Mouse (Mus musculus): ENCODE measurements at regions not wholly inside any gene's neighbourhood (a gene's known extent, or its start where the extent isn't known, plus 50 kb on each side); places are given as distances from the start of the nearest gene placed in this dataset.

DNA sequence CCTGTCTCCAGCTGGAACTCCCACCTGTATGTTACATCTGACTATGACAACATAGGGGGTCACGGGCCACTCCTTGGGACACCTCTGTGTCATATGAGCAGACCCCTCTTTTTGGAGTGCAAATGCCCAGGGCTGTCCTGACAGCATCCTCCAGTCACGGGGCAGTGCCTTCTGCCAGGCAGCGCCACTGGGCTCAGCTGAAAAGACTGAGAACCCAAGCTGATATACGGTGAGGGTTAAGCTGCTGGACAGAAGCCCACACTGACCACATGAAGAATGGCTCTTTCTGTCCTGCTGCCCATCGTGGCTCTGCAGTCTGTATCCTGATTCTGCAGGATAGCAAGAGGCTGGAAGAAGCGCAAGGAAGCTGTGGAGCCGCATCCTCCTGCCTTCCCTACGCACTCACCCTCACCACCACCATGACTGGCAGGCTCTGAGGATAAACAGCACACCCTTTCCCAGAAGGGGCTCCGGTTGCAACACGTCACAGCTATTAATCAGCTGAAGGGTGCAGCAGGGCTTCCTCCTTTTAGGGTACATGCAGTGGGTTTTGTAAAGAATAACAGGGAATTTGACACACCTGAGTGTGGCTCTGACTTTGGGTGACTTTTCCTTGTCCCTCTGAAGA is 93.9 kb upstream of the Arntl start:
- no peak for DNase-seq (ENCODE audit: low spot score in 2 of 2)

DNA sequence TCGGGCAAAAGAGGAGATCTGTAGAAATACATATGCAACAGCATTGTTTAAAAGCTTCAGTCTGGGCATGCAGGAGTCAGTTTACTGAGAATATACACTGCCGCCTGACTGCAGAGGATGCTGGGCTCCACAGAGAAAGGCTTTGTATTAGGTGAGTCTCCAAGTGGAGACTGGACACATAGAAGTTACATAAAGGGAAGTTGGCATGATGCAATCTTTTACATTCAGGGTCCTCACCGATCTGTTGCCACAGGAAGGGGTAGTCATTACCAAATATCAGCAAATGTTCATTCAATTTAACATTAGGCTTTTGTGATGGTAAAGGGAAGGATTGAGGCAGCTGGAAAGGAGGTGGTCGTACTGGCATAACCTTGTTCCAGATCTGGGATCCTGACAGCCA is 89.7 kb upstream of the Arntl start:
- no peak for DNase-seq (ENCODE audit: low spot score in 2 of 2)

DNA sequence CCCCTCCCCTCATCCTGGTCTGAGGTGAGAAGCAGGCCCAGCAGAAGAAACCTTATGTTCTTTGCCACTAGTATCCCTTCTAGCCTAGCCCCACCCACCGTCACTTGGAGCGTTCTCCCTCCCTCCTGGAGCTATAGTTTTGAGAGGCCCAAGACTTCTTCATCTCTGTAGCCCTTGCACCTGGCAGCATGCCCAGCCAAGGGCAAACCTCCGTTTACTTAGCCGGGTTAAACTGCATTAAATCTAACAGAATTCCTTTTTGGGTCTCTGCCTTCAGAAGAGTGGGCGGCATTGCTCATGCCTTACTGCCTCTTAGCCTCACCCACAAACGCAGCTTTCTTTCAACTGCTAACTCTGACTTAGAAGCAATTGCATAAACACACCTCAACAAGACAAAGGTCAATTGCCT is 85.3 kb upstream of the Arntl start:
- DNase-seq (ENCODE audit: low spot score in 2 of 2): peak; percentile 19 to 40

DNA sequence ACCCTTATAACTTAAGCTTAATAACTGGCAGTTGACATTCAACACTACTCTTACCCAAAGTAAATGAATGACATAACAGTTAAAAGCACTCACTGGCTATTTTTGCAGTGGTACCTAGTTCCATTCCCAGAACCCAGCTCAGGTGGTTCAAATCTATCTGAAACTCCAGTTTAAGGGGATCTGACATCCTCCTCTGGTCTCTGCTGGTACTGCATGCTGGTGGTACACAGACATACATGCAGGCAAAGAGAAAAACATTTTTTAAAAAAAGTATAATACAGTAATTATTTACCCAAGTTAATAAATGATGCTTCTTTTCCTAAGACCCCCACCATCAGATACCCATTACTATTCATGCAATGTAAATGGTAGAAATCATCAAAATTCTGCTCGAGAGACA is 81.3 kb upstream of the Arntl start:
- DNase-seq (ENCODE audit: low spot score in 2 of 2): no peak

DNA sequence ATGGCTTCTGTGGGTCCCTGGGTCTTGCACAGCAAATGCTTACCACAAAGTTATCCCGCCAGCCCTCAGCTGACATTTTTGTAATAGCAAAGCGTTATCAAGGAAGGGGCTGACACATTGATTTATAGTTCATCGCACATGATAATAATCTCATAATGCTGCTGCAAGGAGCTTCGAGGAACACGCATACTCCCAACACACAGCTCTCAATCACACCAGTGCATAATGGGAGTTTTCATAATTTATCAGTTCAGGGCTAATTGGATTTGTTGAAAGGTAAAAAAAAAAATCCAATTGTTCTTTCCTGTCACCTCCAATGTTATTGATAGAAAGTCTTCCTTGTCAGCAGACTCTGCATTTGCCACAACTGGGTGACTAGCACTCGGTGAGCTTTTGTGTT is 76.7 kb upstream of the Arntl start:
- no peak for DNase-seq (ENCODE audit: low spot score in 2 of 2)

DNA sequence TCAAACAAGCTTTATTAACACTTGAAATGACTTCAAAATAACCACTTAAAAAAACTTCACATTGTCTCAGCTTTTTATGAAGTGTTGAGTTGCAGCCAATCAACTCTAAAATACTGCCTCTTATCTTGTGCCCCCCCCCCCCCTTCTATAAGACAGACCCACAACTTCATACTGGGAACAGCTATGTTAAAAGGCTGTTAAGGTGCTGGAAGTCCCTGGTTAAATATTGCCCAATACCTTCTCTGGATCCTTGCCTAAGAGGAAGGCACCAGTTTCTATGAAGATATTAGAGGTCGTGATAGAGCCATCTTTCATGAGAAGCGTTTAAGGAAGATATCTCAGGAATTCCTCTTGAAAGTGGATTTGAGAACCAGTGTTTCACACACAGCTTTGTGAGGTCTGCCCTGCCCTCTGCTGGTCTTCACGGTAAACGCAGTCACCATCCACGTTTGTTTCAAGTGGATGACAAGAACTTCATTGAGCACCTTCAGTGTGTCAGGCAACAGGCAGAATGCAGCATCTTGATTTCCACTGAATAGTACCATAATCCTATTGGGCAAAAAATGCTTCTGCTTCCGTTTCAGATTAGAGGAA is 75.2 kb upstream of the Arntl start:
- DNase-seq (ENCODE audit: low spot score in 2 of 2): peak; percentile 81 to 94

DNA sequence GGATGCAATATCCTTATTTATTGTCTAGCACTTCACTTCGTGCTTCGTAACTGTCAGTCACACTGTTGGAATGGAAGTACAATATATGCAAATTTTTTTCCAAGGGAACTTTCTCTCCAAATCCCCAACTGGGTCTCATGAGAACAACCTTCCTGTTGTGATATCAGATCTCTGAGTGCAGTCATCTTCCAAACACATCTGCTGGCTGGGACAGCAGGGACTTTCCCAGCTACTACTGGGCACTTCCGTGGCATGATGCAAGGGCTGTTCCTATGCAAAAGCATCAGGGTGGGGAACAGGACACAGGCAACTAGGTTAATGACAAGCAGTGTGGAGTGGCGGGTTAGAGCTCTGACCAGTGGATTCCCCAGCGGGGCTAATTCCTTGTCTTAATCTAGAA is 73.4 kb upstream of the Arntl start:
- no peak for DNase-seq (ENCODE audit: low spot score in 2 of 2)

DNA sequence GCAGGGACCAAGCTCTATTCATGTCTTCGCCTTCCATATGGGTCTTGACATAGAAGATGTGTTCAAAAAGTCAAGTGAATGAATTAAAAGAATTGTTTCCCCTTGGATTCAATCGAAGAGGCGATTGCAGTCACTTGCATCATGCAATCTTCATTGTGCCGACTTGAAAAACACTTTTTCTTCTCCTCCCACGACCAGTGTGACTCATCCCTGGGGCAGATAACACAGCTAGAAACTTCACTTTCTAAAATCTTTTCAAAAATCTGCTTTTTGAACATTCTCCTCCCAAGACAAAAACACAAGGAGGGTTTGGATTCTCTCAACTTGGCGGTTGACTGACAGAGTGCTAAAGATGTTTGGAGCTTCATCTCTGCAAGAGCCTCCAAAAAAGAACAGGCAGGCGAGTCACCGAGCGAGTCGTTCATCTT is 67.2 kb upstream of the Arntl start:
- peak; percentile 50 to 70 for DNase-seq (ENCODE audit: low spot score in 2 of 2)

DNA sequence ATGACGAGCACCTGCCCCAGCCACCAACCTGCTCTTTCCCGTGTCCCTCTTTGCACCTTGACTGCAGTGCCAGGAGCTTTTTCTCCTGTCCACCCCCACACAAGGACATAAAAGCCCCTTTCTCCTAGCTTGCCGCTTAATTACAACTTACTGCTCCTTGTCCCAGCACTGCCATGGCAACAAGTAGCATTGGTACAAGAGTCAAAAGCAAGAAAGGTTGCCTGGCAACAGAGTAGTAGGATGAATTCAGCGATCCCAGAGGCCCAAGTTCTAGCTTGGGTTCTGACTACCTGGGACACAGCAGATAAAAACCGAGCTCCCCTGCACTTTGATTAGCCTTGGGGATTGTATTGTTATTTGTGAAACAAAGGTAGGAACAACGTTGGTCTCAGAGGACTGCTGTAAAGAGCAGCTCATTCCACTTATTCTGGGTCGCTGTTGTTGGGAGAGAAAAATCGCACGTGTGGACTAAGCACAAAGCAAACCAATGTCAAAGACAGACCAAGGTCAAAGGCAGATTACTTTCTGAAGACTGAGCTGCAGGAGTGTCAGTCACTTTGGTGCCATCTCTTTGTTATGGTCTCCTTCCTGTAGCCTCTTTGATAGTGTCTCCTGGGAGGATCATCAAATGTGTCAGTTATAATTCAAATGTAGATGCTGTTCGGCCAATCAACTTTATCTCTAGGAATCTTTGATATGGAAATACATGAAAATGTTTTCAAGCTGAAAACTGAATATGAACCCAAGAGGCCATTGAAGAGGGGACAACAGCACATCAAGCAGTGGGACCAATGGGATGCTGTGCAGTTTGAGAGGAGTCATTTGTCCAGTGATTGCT is 65.2 kb upstream of the Arntl start:
- DNase-seq (ENCODE audit: low spot score in 2 of 2): no peak

DNA sequence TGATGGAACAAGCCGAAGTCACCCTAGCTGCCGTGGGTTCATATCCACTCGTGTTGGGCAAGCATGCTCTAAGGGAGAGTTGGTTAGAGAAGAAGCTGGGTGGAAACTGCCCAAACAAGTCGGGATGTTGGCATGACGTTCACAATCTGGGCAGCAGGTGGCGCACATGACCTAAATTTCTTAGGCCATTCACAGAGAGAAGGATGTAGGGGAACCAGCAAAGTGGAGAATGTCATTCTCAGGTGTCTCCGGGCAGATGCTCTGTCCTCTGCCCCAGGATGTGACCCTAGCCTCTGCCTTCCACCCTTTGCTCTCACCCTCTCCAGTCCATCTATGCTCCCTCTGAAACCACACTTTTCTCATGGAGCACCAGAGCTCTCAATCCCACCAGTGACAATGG is 63.7 kb upstream of the Arntl start:
- DNase-seq (ENCODE audit: low spot score in 2 of 2): peak; percentile 94 to 95

DNA sequence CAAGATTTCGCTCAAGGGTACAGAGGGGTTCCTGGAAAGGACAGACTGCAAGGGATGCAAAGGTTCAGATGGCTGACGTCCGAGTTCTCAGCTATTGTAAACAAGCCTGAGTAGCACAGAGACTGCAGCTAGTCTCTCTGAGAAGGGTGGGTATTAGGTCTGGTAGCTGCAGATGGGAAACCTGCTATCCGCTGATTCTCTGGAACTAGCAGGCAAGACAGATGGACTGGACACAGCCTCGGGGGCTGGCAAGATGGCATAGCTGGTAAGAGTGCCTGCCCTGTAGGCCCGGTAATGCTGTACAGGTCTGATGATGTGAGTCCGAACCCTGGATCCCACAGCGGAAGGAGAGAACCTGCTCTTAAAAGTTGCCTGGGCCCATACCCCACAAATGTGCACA is 62.2 kb upstream of the Arntl start:
- DNase-seq (ENCODE audit: low spot score in 2 of 2): no peak

DNA sequence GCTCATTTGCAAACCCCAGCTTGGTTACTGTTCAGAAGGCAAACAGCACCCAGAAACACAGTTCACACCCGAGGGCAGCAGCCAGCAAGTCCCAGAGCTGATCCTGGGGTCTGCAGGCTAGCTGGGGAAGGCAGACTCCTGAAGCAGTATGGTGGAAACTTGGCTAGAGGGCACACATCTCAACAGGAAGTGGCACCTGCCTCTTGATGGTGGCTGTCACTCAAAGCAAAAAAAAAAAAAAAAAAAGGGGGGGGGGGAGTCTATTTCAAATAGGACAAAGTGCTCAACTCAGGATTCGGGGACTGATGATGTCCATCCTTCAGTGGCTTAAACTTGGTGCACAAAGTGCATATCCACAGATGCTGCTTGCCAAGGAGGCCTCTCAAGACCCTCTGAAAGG is 61.2 kb upstream of the Arntl start:
- no peak for DNase-seq (ENCODE audit: low spot score in 2 of 2)

DNA sequence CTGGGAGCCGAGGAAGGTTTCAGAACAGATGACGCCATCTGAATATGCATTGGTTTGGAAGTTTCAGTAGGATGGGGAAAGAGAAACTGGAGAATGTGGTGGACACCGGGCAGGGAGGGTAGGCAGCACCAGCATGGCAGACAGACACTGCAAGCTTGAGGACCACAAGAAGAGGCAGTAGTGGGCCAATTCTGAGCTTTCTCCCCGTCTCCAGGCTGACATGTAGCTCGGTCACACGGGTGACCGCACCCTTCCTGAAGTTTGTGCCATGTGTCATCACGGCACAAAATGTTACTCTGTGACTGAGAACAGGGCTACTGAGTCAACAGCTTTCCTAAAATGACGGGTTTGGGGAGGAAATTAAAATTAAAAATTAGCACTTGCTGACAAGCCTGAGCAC is 60.7 kb upstream of the Arntl start:
- no peak for DNase-seq (ENCODE audit: low spot score in 2 of 2)

DNA sequence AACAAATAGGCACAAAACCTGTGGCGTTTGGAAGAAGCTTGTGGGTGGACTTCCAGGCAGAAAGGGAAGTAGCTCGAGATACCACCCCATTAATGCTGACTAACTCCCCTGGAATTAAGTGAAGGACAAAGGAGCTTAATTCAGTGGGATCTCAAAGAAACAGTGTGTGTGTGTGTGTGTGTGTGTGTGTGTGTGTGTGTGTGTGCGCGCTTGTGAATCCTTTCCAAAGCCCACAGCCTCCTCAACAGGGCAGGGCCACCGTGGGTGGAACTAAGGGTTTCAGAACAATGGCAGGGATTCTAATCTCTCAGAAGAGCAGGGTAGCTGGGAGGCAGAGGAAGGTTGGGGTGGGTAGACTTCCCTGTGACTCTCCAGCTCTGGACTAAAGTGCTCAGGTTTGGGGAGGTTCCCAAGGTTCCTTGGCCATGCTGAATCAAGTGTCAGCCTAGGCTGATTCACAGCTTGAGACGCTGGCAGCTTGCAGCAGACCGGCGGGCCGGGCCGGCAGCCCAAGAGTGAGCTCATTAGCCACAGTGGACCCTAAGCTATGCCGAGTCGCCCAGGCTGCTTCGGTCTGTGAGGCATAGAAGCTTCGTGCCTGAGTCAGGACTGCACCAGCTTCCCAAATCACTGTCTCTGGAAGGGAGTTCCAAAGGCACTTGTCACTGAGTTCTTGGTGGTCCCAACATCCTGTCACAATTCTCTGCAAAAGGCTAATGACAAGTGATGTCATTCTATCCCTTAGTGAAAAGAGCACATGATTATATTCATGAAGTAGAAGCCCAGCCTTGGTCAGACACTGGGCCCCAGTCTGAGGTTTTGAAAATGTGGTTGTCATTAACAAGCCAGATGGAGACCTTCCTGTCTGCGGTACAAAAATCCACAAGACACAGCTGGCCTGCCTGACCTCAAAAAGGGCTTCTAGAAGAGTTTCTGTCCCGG is 59.6 kb upstream of the Arntl start:
- no peak for DNase-seq (ENCODE audit: low spot score in 2 of 2)

DNA sequence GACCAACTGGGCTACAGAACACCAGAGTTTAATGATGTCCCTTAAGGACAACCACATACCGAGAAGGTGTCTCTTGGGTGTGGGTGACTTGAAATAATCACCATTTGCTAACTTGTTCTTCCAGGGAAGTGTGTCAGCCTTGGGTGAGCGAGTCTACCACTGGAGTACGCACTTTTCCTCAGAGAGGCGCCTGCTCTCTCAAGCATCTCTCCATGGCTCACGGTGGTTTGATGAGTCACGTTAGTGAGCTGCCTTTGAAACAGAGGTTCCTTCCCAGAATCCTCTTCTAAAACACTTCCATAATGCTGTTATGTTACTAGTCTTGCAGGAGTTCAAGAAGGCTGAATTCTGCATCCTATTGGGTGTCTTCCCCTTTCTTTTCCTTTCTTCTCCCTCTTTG is 58.6 kb upstream of the Arntl start:
- no peak for DNase-seq (ENCODE audit: low spot score in 2 of 2)

DNA sequence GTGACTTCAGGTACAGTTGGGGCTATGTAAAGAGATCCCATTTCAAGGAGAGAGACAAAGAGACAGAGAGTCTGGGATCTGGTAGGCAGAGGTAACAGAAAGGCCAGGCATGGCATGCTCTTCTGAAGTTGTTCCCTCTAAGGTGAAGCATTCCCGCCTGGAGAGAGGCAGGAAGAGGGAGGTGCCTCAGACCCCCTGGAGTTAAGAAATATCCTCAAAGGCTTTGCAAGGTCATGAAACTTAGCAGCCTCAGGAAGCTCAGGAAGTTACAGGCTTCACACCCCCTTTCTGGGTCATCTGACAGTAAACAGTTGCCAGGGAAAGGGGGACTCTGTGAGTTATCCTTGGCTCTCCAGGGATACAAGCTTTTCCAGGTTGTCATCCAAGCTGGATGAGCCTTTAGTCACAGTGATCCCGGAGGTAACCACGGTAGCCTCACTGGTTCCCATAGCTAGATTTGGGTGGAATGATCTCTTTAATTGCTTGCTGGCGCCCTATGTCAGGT is 57.2 kb upstream of the Arntl start:
- no peak for DNase-seq (ENCODE audit: low spot score in 2 of 2)

DNA sequence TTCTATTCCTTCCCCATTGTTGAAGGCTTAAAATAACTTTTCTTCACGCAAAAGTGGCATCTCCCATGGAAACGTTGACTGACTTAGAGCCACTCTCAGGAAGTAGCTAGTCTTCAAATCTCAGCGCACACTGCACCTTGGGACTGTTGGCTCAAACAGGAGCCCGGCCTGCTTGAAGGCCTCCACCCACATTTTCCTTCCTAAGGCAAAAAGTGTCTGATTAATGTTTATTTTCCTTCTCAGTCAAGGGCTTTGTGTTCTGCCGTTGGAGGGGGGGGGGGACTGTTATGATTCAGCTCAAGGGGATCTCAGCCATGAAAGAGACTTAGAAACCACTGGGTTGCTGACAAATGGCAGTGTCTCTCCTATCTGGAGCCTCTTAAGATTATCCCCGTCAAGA is 56.5 kb upstream of the Arntl start:
- DNase-seq (ENCODE audit: low spot score in 2 of 2): no peak

DNA sequence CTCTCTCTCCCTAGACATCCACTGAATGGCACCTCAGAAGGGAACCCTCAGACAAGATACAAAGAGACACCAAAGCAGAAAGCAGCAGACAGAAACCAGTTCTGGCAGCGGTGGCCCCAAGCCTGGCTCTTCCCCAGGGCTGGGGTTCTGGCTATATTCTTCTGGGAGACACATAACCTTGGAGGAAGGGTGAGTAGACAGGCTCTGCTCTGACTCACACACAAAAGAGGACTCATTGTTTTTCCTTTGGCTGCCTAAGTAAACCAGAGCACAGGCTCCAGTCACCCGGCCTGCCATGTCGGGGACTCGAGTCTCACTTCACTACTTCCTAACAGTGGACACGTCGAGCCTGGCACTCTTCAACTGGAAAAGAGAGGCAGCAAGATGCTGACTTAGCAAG is 55.8 kb upstream of the Arntl start:
- DNase-seq (ENCODE audit: low spot score in 2 of 2): no peak

DNA sequence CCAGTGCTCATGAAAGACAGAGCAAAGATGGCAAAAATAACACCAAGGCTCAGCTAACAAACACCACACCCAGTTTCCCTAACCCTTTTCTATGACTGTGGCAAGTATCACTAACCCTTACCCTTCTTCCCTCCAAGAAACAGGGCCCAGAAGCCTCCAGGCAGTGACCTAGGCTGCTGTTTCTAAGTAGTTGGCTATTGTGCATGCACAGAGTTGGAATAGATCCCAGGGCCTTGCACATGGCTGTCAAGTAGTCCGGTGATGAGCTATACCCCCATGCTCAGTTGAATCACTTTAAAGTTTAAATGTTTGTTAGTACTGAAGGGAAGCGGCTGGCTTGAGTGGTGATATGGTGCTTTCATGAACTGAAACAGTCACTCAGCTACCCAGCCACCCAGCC is 53.9 kb upstream of the Arntl start:
- DNase-seq (ENCODE audit: low spot score in 2 of 2): no peak

DNA sequence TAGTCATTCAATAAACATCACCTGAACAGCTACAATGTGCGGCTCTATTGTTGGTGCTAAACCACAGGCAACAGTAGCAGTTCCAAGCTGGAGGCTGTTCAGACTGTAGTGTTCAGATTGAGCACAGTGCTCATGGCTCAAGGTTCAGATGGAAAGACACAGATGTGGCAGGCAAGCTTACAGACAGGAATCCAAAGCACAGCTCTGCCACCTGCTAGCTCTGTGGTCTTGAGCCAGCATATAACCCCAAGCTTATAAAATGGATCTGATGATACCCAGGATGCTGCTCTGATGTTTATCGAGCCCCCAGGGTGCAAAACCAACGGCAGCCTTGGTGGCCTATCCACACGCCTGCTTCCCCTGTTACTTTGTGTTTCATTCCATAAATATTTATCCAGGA is 53.2 kb upstream of the Arntl start:
- no peak for DNase-seq (ENCODE audit: low spot score in 2 of 2)

DNA sequence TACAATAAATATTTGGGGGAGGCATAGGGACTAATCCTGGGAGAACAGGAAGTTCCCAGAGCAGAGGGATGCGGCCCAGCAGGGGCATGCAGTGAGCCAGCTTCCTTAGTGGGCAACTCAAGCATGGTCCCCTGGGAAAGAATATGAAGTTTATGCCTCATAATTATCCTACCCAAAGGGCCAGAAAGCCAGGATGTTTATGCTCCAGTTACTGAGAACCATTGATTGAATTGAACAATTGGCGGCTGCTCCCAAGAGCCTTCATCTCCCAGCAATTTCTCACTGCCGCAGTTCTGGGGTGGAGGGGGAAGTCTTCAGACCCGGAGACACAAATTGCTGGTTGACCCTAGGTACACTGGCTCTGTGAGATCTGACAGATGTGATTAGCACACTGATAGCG is 50.9 kb upstream of the Arntl start:
- DNase-seq (ENCODE audit: low spot score in 2 of 2): no peak

All from frontal cortex, postnatal 36 days (tissue).